Mouse (Mus musculus) ES-E14 (cell line): ENCODE results near the gene Pitpnm1. TPM values are rescaled to one million over a fixed set of nuclear protein-coding genes. Genes with fewer than 3 reads are reported as not detected.

Experiments used
- DNase-seq: peaks from one replicate; pipeline ENCODE4 v3.0.0-alpha.2; 2013; ENCODE audit warnings: low read depth, low spot score
- H3K27ac ChIP-seq: 2 replicates; pipeline ENCODE4 v1.5.1; 2012; ENCODE audit warnings: low read depth, mild to moderate bottlenecking, low read length, moderate library complexity, mixed read lengths; ENCODE audit not compliant: poor library complexity, insufficient read depth, severe bottlenecking
- H3K36me3 ChIP-seq: 2 replicates; pipeline ENCODE4 v1.6.1; 2012; ENCODE audit warnings: mild to moderate bottlenecking, low read length, moderate library complexity, mixed read lengths; ENCODE audit not compliant: control insufficient read depth, poor library complexity, insufficient read depth, severe bottlenecking
- H3K4me1 ChIP-seq, 2 experiments: fragments of 150-350 bp in 1 of 2; sonication (generic) in 1 of 2; 2 replicates each; pipeline ENCODE4 v1.6.1; 2012; ENCODE audit warnings: low read length in 2 of 2, mild to moderate bottlenecking in 1 of 2, mixed read lengths in 1 of 2; ENCODE audit not compliant: control insufficient read depth in 2 of 2, insufficient read depth in 2 of 2, poor library complexity in 1 of 2
- H3K4me3 ChIP-seq, 2 experiments: fragments of 150-350 bp in 1 of 2; sonication (generic) in 1 of 2; 2 replicates each; pipeline ENCODE4 v1.5.1; 2012; ENCODE audit warnings: low read length in 2 of 2, low read depth in 1 of 2, mild to moderate bottlenecking in 1 of 2, mixed read lengths in 1 of 2; ENCODE audit not compliant: insufficient read depth in 1 of 2, poor library complexity in 1 of 2, severe bottlenecking in 1 of 2
- H3K9ac ChIP-seq: 2 replicates; pipeline ENCODE4 v1.6.1; 2012; ENCODE audit warnings: low read depth, mild to moderate bottlenecking, low read length, mixed read lengths; ENCODE audit not compliant: poor library complexity, insufficient read depth, severe bottlenecking
- H3K9me3 ChIP-seq: fragments of 150-350 bp; sonication (generic); 2 replicates; pipeline ENCODE4 v1.6.1; 2012; ENCODE audit warnings: low read depth, mild to moderate bottlenecking, low read length; ENCODE audit not compliant: control insufficient read depth, insufficient read depth
- CHD2 ChIP-seq: IDR thresholded peaks from 2 replicates; pipeline ENCODE4 v1.6.1; 2014; ENCODE audit warnings: mild to moderate bottlenecking, low read depth, low read length, inconsistent platforms
- HCFC1 ChIP-seq: IDR thresholded peaks from 2 replicates; pipeline ENCODE4 v1.6.1; 2012; ENCODE audit warnings: low read length, inconsistent platforms, borderline replicate concordance; ENCODE audit not compliant: insufficient read depth
- MAFK ChIP-seq: IDR thresholded peaks from 2 replicates; pipeline ENCODE4 v1.6.1; 2014; ENCODE audit warnings: mild to moderate bottlenecking, low read depth, low read length, inconsistent platforms; ENCODE audit not compliant: insufficient read depth
- ZC3H11A ChIP-seq: IDR thresholded peaks from 2 replicates; pipeline ENCODE4 v1.6.1; 2012; ENCODE audit warnings: low read depth, mild to moderate bottlenecking, inconsistent platforms, low read length, borderline replicate concordance
- ZNF384 ChIP-seq: IDR thresholded peaks from 2 replicates; pipeline ENCODE4 v1.6.1; 2012; ENCODE audit warnings: low read depth, low read length, inconsistent platforms
- in situ Hi-C, 2 experiments: fragments of 600-800 bp; cut with MboI; formaldehyde crosslinking; loops; one replicate each; pipeline ENCODE4 v1.15.1; 2025; ENCODE audit warnings: low sequenced_read_pairs in 2 of 2, inconsistent platforms in 1 of 2; ENCODE audit not compliant: unreplicated experiment in 2 of 2
- total RNA-seq: library from RNA; depleted of rRNA; stranded (reverse); fragments of 300-350 nt; gene quantifications from 2 replicates; pipeline ENCODE4 v1.2.3, GENCODE M21; 2012; rRNA removed

The Pitpnm1 gene
- 10.5 and 17.2 TPM in 2 replicates for total RNA-seq

- in situ Hi-C loops, result no loop called here
- peak within 1 kb of the TSS; percentile 56 to 61 for H3K4me3 ChIP-seq
- H3K36me3 ChIP-seq, result peaks cover 6% of the 10 kb centered on the region
- H3K27ac ChIP-seq, result no peak within 1 kb of the TSS
- DNase-seq, result no peak
- H3K9ac ChIP-seq, result peak within 1 kb of the TSS; percentile 52
- no peaks in the 10 kb centered on the region for H3K9me3 ChIP-seq
- peaks cover 0 to 6% of the 10 kb centered on the region in 2 experiments; a peak in 3 of 4 replicates for H3K4me1 ChIP-seq
- TF ChIP-seq CHD2 (no peak), HCFC1 (no peak), MAFK (no peak), ZC3H11A (no peak), ZNF384 (no peak)
Observed at GRCm38 (mm10) chr19:4099837-4100717, at the start of gene Pitpnm1. Gene Pitpnm1, plus strand, starts transcription at chr19:4099998.

DNA sequence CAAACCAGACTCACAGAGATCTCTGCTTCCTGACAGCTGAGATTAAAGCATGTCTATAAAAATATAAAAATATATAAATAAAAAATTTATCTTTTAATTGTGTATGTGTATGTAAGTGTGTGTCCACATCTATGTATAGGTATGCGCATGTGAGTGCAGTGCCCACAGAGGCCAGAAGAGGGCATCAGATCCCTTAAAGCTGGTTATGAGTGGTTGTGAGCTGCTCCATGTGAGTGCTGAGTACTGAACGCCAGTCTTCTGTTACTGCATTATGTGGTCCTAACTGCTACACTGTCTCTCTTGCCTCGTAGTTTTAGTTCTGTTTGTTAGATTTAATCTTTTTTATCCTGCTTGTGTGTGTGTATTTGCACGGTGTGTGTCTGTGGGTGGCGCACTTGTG is 48.8 kb upstream of the Pitpnm1 start:
- Histone ChIP-seq H3K4me1 (peaks cover 8 to 10% of the 10 kb centered on the region in 2 experiments), H3K9ac (no peak overlapping the region), H3K9me3 (no peaks in the 10 kb centered on the region), H3K4me3 (no peak overlapping the region), H3K36me3 (no peaks in the 10 kb centered on the region), H3K27ac (no peak overlapping the region)
- no peak for DNase-seq
- in situ Hi-C loops, result no loop called here
- TF ChIP-seq CHD2, result no peak
- TF ChIP-seq MAFK, result no peak
- no peak for TF ChIP-seq ZNF384
- no peak for TF ChIP-seq ZC3H11A
- no peak for TF ChIP-seq HCFC1

GRCm38 (mm10) chr19:4051741-4052515 is 47.9 kb upstream of the Pitpnm1 start:
- no peaks in the 10 kb centered on the region for H3K9me3 ChIP-seq
- TF ChIP-seq HCFC1 (no peak), ZNF384 (no peak), CHD2 (no peak), ZC3H11A (no peak), MAFK (no peak)
- no peaks in the 10 kb centered on the region for H3K36me3 ChIP-seq
- DNase-seq, result peak; percentile 64
- H3K27ac ChIP-seq, result no peak overlapping the region
- in situ Hi-C loops, result no loop called here
- no peak overlapping the region for H3K9ac ChIP-seq
- peaks cover 10 to 13% of the 10 kb centered on the region in 2 experiments for H3K4me1 ChIP-seq
- H3K4me3 ChIP-seq, result no peak overlapping the region

DNA sequence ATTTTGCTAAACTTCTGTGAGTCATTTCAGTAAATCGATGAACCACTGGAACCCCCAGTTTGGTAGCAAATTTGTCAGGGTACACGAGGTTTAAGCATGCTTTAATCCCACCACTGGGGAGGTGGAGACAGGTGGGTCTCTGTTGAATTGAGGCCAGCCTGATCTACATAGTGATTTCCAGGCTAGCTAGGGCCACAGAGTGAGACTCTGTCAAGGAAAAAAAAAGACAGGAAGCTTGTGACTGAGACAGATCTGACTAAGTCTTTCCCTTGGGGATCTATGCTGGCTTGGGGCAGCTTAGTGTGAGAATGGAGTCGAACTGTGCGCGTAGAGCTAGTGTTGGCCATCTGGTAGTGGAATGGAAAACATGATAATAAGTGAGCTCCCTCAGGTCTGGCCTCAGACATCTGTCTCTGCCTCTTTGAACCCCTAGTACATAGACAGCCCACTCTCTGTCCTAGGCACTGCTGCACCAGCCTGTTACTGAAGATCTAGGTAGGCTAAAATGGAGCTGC is 47.2 kb upstream of the Pitpnm1 start:
- Histone ChIP-seq H3K4me1 (peaks cover 6 to 17% of the 10 kb centered on the region in 2 experiments; a peak in 3 of 4 replicates), H3K4me3 (no peak overlapping the region), H3K27ac (no peak overlapping the region), H3K9ac (no peak overlapping the region), H3K9me3 (no peaks in the 10 kb centered on the region), H3K36me3 (no peaks in the 10 kb centered on the region)
- no peak for DNase-seq
- in situ Hi-C loops, result no loop called here
- TF ChIP-seq HCFC1 (no peak), ZNF384 (no peak), ZC3H11A (no peak), CHD2 (no peak), MAFK (no peak)
